Mouse (Mus musculus) kidney, postnatal 36 days (tissue): ENCODE data around the gene Gatb.
"Not testable (repeated sequence)": the region's sequence is repeated elsewhere in the genome, so short reads cannot be mapped to it uniquely, and the experiment has no call there.

ENCODE experiments used
- DNase-seq, 2 experiments: peaks; one replicate each; pipeline ENCODE4 v3.0.0; 2021 to 2022; ENCODE audit warnings: mixed read lengths in 2 of 2

Gene Gatb

DNA sequence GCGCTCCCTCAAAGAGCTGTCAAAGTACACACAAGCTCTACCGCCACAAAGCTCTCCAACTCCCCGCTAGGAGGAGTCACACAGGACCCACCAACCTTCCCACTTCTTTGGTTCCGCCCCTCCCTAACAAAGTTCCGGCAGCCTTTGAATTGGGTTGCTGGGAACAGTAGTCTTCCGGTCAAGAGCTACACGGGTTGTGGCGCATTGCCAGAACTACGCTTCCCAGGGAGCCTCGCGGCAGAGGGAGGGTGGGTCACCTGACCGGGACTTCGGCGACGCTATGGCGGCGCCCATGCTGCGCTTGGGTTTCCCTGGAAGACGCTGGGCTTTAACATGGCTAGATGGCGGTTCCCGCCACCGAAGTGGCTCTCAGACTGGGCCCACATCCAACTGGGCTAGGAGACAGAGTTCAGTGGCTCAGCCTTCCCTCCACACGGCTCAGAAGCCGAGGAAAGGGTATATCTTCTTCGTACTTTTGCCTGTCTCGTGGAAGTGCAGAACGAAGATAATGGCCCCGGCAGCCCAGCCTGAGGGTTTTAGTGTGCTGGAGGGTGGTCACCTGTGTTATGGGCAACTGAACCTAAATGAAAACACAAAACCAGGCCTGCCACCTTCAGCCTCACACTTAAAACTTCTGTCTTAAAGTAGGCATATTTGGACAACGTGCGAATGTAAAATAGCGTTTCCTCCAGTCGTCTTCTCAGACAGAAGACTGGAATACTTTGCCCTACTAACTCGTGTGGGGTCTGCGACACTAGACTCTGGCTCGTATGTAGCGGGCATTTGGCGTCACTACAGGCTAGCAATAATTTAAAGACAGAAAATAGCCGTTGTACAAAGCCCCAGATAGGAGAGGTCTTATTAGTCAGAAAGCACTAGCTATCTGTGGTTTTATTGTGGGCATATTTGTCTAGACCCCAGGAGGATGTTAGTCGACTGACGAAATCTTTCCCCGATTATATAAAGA is at the start of gene Gatb:
Gene Gatb (plus strand): TSS at position 256 of the 967 bp plus-strand sequence.
- peak; percentile 99 for DNase-seq

GRCm38 (mm10) chr3:85530601-85531161 is 43.2 kb upstream of the Gatb start:
- DNase-seq = no peak

- no peak for DNase-seq
These were observed 41.5 kb upstream of the Gatb start for GRCm38 (mm10) chr3:85532376-85532775.

- DNase-seq = no peak
These were observed 38.9 kb upstream of the Gatb start for GRCm38 (mm10) chr3:85535042-85535441.

GRCm38 (mm10) chr3:85535621-85536520 is 38.0 kb upstream of the Gatb start:
- no peak for DNase-seq

DNA sequence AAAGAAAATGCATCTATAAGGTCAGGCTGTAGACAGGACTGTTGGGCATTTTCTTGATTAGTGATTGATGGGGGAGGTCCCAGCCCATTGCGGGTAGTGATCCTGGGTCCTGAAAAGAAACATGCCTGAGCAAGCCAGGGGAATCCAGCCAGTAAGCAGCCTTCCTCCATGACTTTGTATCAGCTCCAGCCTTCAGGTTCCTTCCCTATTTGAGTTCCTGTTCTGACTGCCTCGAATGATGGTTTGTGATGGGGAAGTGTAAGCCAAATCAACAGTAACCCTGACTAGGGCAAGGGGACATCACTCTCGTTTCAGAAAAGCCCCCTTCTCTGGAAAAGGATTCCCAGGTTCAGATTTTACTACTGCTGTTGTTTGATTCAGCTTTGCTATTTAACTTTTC is 31.2 kb upstream of the Gatb start:
- no peak for DNase-seq

DNA sequence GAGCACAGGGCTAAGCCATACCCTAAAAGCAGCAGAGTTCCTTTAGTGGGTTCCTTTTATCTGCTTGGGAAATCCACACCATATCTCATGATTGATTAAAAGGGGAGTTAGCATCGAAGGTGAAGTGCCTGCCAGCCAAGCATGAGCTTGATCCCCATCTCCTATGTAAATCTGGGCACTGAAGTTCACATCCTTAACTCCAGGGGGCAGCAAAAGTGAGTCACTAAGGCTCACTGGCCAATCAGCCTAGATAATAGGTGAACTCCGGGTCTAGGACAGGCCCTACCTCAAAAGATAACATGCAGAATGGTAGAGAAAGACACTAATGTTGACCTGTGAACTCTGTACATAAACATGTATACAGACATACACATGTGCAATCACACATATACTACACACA is 30.3 kb upstream of the Gatb start:
- DNase-seq = peak; percentile 4 to 37

GRCm38 (mm10) chr3:85550312-85550711 is 23.6 kb upstream of the Gatb start:
- DNase-seq = peak in 1 of 2 experiments; percentile 8

DNA sequence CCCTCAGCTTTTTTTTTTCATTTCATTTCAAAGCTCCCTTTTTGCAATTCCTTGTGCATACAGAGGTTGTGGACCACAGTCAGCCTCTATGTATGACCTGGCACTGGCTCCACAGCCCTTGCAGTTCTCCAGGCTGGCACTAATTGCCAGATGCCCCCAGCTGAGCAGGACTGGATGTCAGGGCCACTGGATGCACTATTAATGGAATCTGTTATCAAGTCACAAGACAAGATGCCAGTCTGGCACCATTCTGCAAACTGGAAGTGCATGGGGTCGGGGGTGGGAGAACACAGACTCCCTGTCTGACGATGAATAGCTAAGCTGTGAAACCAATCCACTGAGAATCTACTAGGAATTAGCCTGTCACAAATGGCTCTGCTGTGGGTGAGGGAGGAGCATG is 22.6 kb upstream of the Gatb start:
- DNase-seq = no peak

DNA sequence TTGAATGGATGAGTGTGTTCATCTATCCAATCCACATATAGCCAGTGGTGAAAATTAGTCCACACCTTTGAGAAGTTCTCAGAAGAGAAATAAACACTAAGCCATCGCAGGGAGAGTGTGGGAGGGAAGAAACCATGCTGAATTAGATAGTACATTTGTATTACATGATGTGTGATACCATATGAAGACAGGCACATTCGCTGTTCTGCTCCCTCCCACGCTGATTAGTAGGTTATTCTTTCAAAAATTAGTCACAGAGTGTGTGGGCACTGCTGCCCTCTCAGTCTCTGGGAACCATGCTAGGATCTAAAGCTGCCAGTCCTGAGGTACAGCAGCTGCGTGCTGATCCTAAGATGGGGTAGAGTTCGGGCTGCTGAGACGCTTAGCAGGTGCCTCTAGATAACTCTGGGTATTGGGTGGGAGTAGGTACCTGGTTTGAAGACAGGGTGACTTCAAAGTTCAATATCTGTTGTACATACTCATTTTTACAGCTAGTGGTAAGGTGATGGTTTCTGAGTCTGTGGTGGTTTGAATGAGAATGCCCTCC is 20.1 kb upstream of the Gatb start:
- DNase-seq = no peak

DNA sequence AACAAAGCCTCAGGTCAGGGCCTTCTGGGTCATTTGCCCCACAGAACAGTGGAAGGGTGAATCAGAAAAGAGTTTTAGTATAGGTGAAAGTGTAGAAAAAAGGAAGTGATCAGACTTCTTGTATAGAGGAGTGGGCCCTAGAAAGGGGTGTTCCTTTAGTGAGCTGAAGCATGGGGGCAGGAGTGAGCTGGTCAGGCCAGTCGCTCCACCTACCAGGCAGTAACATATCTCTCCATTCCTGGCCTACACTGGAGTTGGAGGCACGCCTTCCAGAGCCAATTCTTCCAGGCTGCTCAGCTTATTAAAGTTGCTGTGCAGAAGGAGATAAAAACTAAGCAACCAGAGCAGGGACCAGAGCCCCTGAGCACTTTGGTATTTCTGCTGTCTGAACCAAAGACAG is 9.3 kb upstream of the Gatb start:
- DNase-seq = no peak

GRCm38 (mm10) chr3:85571276-85571675 is 2.6 kb upstream of the Gatb start:
- DNase-seq = peak; percentile 71 to 83

GRCm38 (mm10) chr3:85572502-85572901 is 1.4 kb upstream of the Gatb start:
- DNase-seq = not testable (repeated sequence)

- DNase-seq = no peak
These were observed 579 bp upstream of the Gatb start for GRCm38 (mm10) chr3:85573216-85573863.

- DNase-seq = no peak
These were observed 8.8 kb downstream of the Gatb start for GRCm38 (mm10) chr3:85582726-85583125.

- no peak for DNase-seq
These were observed 9.3 kb downstream of the Gatb start for GRCm38 (mm10) chr3:85583194-85583593.

DNA sequence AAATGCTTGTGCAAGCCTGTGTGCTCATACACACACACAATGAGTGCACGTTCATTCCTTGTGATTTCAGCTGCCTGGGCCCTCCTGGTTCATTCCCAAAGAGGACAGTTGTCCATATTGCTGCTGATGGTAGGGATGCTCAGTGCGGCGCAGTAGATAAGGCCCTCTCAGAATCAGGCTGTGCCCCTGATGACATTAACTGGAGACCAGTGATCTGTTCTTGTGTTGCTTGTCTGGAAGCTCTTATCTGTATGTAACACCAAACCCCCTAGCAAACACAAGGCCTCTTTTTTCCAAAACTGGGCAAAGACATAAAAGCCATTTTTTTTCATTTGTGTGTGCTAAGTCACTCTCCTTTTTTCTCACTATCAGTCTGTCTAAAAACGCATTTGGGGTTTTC is 11.0 kb downstream of the Gatb start:
- no peak for DNase-seq

DNA sequence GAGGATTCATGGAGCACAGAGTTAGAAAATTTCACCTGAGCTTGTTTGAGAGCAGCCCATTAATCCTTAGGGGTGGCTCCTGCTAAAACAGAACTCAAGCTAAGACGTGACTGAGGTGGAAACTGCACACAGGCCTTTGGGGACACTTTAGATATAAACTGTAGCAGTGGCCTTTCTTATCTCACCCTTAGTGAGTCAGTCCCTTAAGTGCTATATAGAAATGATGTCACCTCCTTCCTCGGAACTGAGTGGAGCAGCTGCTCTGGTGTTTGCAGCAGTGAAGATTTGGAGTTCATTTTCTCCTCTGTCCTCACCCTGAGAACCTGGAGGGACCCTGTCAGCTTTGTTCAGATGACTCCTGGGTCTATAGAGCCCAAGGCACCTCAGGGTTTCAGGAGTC is 14.8 kb downstream of the Gatb start:
- no peak for DNase-seq

- DNase-seq = no peak
These were observed 16.3 kb downstream of the Gatb start for GRCm38 (mm10) chr3:85590090-85590754.

GRCm38 (mm10) chr3:85592067-85592466 is 18.1 kb downstream of the Gatb start:
- no peak for DNase-seq

GRCm38 (mm10) chr3:85592640-85593252 is 18.8 kb downstream of the Gatb start:
- no peak for DNase-seq
